Mouse (Mus musculus): ENCODE measurements at regions not wholly inside any gene's neighbourhood (a gene's known extent, or its start where the extent isn't known, plus 50 kb on each side); places are given as distances from the start of the nearest gene placed in this dataset.

GRCm38 (mm10) chr16:46584502-46584901 is 86.2 kb upstream of the Nectin3 start:
- DNase-seq (ENCODE audit: low spot score) = no peak

GRCm38 (mm10) chr16:46581115-46581514 is 82.8 kb upstream of the Nectin3 start:
- DNase-seq (ENCODE audit: low spot score) = no peak

- DNase-seq (ENCODE audit: low spot score) = no peak
Measured at GRCm38 (mm10) chr16:46574221-46574620, 75.9 kb upstream of the Nectin3 start.

- DNase-seq (ENCODE audit: low spot score) = no peak
Measured at GRCm38 (mm10) chr16:46567446-46567845, 69.1 kb upstream of the Nectin3 start.

- DNase-seq (ENCODE audit: low spot score) = no peak
Measured at GRCm38 (mm10) chr16:46566020-46566581, 67.8 kb upstream of the Nectin3 start.

GRCm38 (mm10) chr16:46557281-46557680 is 59.0 kb upstream of the Nectin3 start:
- peak; percentile 74 for DNase-seq (ENCODE audit: low spot score)

- peak; percentile 79 for DNase-seq (ENCODE audit: low spot score)
Measured at GRCm38 (mm10) chr16:46548207-46548606, 49.9 kb upstream of the Nectin3 start.

Measured in retina, embryonic 14.5 days (tissue).